Mouse (Mus musculus): ENCODE data around the gene Gm21776.
"Not testable (repeated sequence)": the region's sequence is repeated elsewhere in the genome, so short reads cannot be mapped to it uniquely, and the experiment has no call there.

Gm21776 gene

DNA sequence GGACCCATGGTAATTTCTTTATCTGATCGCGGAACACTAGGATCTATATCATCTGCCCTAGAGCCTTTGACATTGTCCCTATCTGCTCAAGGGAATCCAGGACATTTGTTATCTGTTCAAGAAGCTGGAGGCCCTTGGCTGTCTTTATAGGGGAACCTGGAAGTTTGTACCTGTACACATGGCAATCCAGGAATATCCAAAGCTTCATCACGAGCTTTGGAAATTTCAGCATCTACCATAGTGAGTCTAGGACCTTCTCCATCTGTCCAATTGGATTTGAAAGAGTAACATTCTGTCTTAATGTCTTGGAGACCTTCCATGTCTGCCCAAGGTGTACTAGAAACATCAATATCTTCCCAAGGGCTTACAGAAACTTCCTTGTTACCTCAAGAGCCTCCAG, at the start of gene Gm21776:
Gene Gm21776 (plus strand): TSS at position 301 of the 400 bp plus-strand sequence.
- not testable (repeated sequence) for DNase-seq (ENCODE audit: low spot score)
